Comparison of ENCODE assay signal across 14 mouse cellular contexts in genomic region chr16:93511517-93511916, GRCm38 (mm10).
DNase-seq lines count a peak whose midpoint lies in the region; ATAC-seq and TF ChIP-seq lines count a peak whose summit lies in the region.
"Had no signal": no experiment of that assay in that cellular context is flagged by ENCODE, and none has a peak within 500 bp of the region (broad histone marks: within the 10 kb centered on the region; RNA-seq: fewer than 3 reads in every experiment).

No protein-coding gene starts in this region.

- no peak for DNase-seq in liver, adult 2 months (ENCODE audit: extremely low read depth, low read depth, low spot score)
- DNase-seq in liver, embryonic 11.5 days (ENCODE audit: low spot score), result no peak
- DNase-seq in thymus, postnatal 14 days, result peak; percentile 13
- DNase-seq in thymus, postnatal 36 days, result no peak
- peak; percentile 54 for DNase-seq in R1 (ENCODE audit: low read depth, low spot score)
- DNase-seq in heart, adult 2 months, result no peak
- DNase-seq in gastrocnemius, postnatal 36 days, result no peak
- DNase-seq: cerebellum, adult 18-20 months; heart, postnatal 36 days; right cerebral cortex, postnatal 14 days had no signal

- no peak overlapping the region for H3K27ac ChIP-seq in liver, adult 2 months (replicated peaks; ENCODE audit: insufficient read depth, low read depth, low read length)
- no peak overlapping the region for H3K27ac ChIP-seq in liver, embryonic 11.5 days (ENCODE audit: low read depth, low read length)
- H3K27ac ChIP-seq in heart, adult 2 months, result no peak overlapping the region
- H3K27ac ChIP-seq: forebrain, embryonic 13.5 days; hindbrain, postnatal 0 days; liver, embryonic 15.5 days had no signal

- no peak overlapping the region for H3K4me3 ChIP-seq in liver, adult 2 months (ENCODE audit: insufficient read depth, low read depth, low read length)
- H3K4me3 ChIP-seq in liver, embryonic 11.5 days (ENCODE audit: low read depth, low read length), result no peak overlapping the region
- H3K4me3 ChIP-seq in heart, adult 2 months, result no peak overlapping the region
- H3K4me3 ChIP-seq: forebrain, embryonic 13.5 days; liver, embryonic 15.5 days; megakaryocyte, embryonic 14.5 days had no signal

- no peaks in the 10 kb centered on the region for H3K27me3 ChIP-seq in liver, adult 2 months (ENCODE audit: control insufficient read depth, insufficient read depth, low read length)
- H3K27me3 ChIP-seq in liver, embryonic 11.5 days (replicated peaks; ENCODE audit: control insufficient read depth, insufficient read depth, low read length), result no peaks in the 10 kb centered on the region
- H3K27me3 ChIP-seq in heart, adult 2 months (ENCODE audit: control insufficient read depth, insufficient read depth, low read length), result no peaks in the 10 kb centered on the region
- H3K27me3 ChIP-seq: forebrain, embryonic 13.5 days; liver, embryonic 15.5 days had no signal

- H3K9ac ChIP-seq in liver, adult 2 months (ENCODE audit: low read depth, low read length), result no peak overlapping the region
- H3K9ac ChIP-seq in liver, embryonic 11.5 days (ENCODE audit: low read depth, low read length), result no peak overlapping the region
- no peak overlapping the region for H3K9ac ChIP-seq in heart, adult 2 months (ENCODE audit: low read depth, low read length)
- H3K9ac ChIP-seq: forebrain, embryonic 13.5 days; liver, embryonic 15.5 days had no signal

- H3K9me3 ChIP-seq in liver, embryonic 11.5 days (ENCODE audit: control insufficient read depth, low read length), result no peaks in the 10 kb centered on the region
- H3K9me3 ChIP-seq: liver, embryonic 15.5 days; megakaryocyte, embryonic 14.5 days had no signal

- no peak for TF ChIP-seq EP300 in heart, adult 2 months (IDR thresholded peaks at IDR 0.05; ENCODE audit: insufficient read depth, low read depth, low read length)

- 0% methylated on average over 2 of the region's 2 CpGs for whole genome bisulfite sequencing in liver, adult 2 months
- 3% methylated on average over 2 of the region's 2 CpGs for WGBS in liver, embryonic 11.5 days
- 2% methylated on average over 2 of the region's 2 CpGs for WGBS in heart, adult 2 months

- no peaks in the 10 kb centered on the region for H3K79me2 ChIP-seq in liver, adult 2 months (ENCODE audit: control insufficient read depth, insufficient read depth, low read length)
- no peaks in the 10 kb centered on the region for H3K79me2 ChIP-seq in heart, adult 2 months (replicated peaks; ENCODE audit: control insufficient read depth, insufficient read depth, low read length)

- intact Hi-C loops in heart, adult 2 months (cut with DNase I), result no loop called here
- intact Hi-C loops in gastrocnemius, postnatal 36 days (cut with DNase I), result no loop called here

- H3K4me2 ChIP-seq in liver, embryonic 11.5 days, result no peak overlapping the region
- H3K4me2 ChIP-seq: forebrain, embryonic 13.5 days; liver, embryonic 15.5 days had no signal

- peak; percentile 12; the same call in 1 of the 2 replicates for TF ChIP-seq CTCF in liver, adult 2 months (IDR thresholded peaks at IDR 0.05; ENCODE audit: low read depth, low read length)
- no peak for TF ChIP-seq CTCF in heart, adult 2 months (IDR thresholded peaks at IDR 0.05)

- H3K36me3 ChIP-seq in liver, adult 2 months (ENCODE audit: control insufficient read depth, insufficient read depth, low read length), result no peaks in the 10 kb centered on the region
- H3K36me3 ChIP-seq in liver, embryonic 11.5 days (ENCODE audit: control insufficient read depth, insufficient read depth, low read length), result no peaks in the 10 kb centered on the region
- H3K36me3 ChIP-seq in heart, adult 2 months (ENCODE audit: control insufficient read depth, insufficient read depth, low read length), result no peaks in the 10 kb centered on the region
- H3K36me3 ChIP-seq: liver, embryonic 15.5 days had no signal

- H3K4me1 ChIP-seq in liver, adult 2 months (ENCODE audit: control insufficient read depth, insufficient read depth, low read length), result no peaks in the 10 kb centered on the region
- H3K4me1 ChIP-seq in liver, embryonic 11.5 days (replicated peaks; ENCODE audit: control insufficient read depth, insufficient read depth, low read length), result no peaks in the 10 kb centered on the region
- no peaks in the 10 kb centered on the region for H3K4me1 ChIP-seq in heart, adult 2 months (ENCODE audit: control insufficient read depth, insufficient read depth, low read length)
- H3K4me1 ChIP-seq: forebrain, embryonic 13.5 days; liver, embryonic 15.5 days; megakaryocyte, embryonic 14.5 days had no signal

- ATAC-seq in liver, embryonic 11.5 days (replicated peaks; ENCODE audit: low FRiP score), result no peak
- ATAC-seq: forebrain, embryonic 13.5 days; hindbrain, postnatal 0 days had no signal

- TF ChIP-seq POLR2A in liver, adult 2 months (IDR thresholded peaks at IDR 0.05; ENCODE audit: extremely low read depth, insufficient read depth, low read length), result no peak
- no peak for TF ChIP-seq POLR2A in heart, adult 2 months (IDR thresholded peaks at IDR 0.05; ENCODE audit: insufficient read depth, low read depth, low read length)

Comparison
In these comparisons a context has a peak if more than half of its experiments do, and no peak if none do; other contexts are left out.
1. DNase-seq: peak in thymus, postnatal 14 days (single experiment) and R1 (single experiment); none in liver, adult 2 months (single experiment), liver, embryonic 11.5 days (single experiment), thymus, postnatal 36 days (0 of 2), heart, adult 2 months (0 of 2) and gastrocnemius, postnatal 36 days (0 of 2).